Mouse (Mus musculus): ENCODE data around the gene Fgd4.
"Not testable (repeated sequence)": the region's sequence is repeated elsewhere in the genome, so short reads cannot be mapped to it uniquely, and the experiment has no call there.

The Fgd4 gene

DNA sequence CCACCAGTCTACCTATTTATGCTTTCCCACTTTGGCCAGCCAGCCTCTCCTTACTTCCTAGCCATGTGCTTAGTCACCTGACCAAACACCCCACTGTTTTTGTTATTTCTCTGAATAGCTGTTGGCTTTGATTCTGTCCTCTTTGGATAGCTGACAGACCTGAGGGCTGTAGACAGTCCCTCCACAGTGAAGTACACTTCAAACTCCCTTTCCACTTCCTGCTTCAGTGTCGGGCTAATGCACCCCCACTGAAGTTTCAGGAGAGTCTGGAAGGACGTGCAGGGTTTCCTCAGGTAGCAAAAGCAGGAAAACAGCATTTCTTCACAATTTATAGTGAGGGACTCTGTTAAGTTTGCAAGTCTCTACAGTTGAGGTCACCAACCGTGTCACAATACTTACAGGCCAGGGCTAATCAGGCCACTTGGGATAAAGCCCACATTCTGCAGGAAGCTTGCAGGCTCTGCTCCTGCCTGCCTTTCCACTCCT lies 57.4 kb downstream of the Fgd4 start:
- DNase-seq (ENCODE audit: low spot score): no peak

GRCm38 (mm10) chr16:16539396-16539795 lies 61.0 kb downstream of the Fgd4 start:
- DNase-seq (ENCODE audit: low spot score): not testable (repeated sequence)

DNA sequence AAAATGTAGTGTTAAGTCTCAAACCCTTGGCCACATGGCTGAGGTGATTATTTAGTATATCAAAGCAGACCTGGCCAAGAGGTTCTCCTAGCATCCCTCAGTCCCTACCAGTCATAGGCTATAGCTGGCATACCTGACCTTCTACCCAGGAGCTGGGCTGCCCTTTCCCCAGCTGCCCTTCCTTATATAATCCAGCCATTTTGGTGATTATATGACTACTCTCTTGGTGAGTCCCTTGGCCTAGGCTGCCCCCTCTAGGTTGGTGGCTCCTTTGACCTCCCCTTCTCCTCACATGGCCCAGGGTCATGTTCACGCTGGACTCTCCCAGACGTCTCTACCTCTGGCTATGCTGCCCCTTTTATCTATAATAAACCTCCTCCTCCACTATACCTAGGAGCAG lies 65.1 kb downstream of the Fgd4 start:
- no peak for DNase-seq (ENCODE audit: low spot score)

DNA sequence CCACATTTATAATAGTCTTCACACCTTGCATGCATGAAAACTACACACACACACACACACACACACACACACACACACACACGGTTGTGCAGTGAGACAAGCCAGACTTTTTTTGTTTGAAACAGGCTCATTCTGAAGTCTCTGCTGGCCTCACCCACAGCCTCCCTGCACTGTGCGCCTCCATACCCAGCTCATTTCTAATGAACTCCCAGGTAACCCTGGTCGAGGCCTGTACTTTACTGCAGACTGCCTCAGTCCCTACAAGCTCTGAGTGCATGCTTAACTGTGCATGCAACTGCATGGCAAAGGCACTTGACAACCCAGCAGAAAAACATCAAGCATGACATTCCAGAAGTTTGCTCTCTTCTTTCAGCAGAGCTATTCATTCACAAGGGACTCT lies 72.3 kb downstream of the Fgd4 start:
- DNase-seq (ENCODE audit: low spot score): no peak

- peak; percentile 19 for DNase-seq (ENCODE audit: low spot score)
These were observed 73.1 kb downstream of the Fgd4 start for GRCm38 (mm10) chr16:16527267-16527666.

- DNase-seq (ENCODE audit: low spot score): no peak
These were observed 73.6 kb downstream of the Fgd4 start for GRCm38 (mm10) chr16:16526741-16527105.

- no peak for DNase-seq (ENCODE audit: low spot score)
These were observed 74.1 kb downstream of the Fgd4 start for GRCm38 (mm10) chr16:16526097-16526740.

- no peak for DNase-seq (ENCODE audit: low spot score)
These were observed 75.0 kb downstream of the Fgd4 start for GRCm38 (mm10) chr16:16525266-16525904.

GRCm38 (mm10) chr16:16523632-16524031 lies 76.7 kb downstream of the Fgd4 start:
- no peak for DNase-seq (ENCODE audit: low spot score)

- DNase-seq (ENCODE audit: low spot score): not testable (repeated sequence)
These were observed 77.5 kb downstream of the Fgd4 start for GRCm38 (mm10) chr16:16522869-16523268.

DNA sequence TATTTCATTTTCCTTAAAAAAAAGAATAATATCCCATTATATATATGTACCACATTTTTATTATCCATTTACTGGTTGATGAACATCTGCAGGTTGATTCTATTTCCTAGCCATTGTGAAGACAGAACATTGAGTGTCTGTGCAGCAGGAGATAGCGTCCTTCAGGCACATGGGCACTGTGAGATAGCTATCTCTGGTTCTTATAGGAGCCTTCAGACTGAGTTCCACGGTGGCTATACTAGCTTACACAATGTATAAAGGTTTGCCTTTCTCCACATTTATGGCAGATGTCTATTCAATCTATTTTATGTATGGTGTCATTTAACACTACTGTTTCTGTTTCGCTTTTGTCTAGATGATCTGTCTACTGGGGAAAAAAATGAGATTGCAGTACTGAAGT lies 98.9 kb downstream of the Fgd4 start:
- no peak for DNase-seq (ENCODE audit: low spot score)

DNA sequence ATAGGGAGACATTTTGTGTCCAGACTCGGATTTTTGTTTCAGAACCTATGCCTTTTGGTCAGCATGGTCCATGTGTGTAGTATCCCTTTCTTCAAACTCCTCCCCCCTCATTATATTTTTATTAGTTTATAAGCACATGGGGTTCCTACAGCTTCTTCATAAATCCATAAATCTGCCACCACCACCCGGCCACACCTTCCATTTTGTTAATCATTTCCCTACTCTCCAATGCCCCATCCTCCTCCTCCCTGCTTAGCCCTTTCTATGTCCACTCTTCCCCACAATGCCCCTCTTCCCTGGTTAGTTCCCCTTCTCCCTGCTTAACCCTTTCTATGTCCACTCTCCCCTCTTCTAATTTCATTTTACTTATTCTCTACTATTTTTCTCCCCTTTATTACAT lies 99.4 kb downstream of the Fgd4 start:
- DNase-seq (ENCODE audit: low spot score): no peak

DNA sequence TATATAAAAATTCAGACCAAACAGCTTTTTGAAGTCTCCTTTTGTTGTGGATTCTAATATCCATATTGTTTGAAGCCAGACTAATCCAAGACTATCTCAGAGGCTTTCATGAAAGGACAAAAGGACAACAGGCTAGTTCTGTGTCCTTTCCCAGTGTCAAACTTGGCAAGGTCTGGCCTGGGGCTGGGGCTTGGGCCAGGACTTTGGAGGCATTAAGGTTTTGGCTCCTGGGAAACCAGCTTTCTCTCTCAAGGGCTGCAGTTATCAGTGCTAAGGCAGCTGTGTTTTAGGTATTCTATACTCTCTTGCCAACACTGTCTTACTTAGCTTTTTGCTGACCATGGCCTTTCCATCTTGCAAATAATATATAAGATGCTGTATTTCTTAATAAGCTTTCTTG lies 101.6 kb downstream of the Fgd4 start:
- DNase-seq (ENCODE audit: low spot score): no peak

GRCm38 (mm10) chr16:16485523-16486043 lies 114.8 kb downstream of the Fgd4 start:
- no peak for DNase-seq (ENCODE audit: low spot score)

DNA sequence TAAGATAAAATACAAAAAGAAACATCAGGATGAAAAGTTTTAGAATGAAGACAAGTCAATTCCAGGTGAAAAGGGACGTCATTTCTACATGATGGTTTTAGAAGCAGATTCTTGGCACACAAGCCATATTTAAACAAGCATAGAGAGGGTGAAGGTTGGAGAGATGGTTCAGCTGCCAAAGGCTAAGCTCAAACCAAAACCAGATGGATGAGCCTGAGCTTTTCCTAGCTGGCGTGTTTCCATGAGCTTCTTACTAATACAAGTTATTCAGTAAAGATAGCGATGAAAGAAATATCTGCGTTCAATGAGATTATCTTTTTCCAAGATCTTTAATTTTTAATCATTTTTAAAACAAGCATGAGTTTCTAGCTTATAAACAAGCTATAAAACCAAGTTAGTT lies 115.7 kb downstream of the Fgd4 start:
- no peak for DNase-seq (ENCODE audit: low spot score)

DNA sequence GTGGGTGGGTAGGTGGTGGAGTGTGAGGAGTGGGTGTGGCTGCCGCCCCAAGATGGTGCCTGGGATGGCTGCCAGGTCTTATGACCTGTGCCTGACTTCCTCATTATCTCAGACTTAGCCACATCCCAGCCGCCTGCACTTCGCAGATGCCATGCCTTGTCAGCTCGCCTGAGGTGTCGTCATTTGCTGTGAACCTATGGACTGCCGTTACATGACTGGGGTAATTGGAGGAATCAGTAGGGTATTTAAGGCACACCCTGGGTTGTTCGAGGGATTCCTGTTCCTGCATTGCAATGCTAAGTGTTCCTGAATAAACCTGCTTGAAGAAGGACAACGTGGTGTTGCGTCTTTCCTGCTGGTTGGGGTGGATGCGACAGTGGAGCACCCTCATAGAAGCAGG lies 126.9 kb downstream of the Fgd4 start:
- not testable (repeated sequence) for DNase-seq (ENCODE audit: low spot score)

GRCm38 (mm10) chr16:16450021-16450420 lies 150.3 kb downstream of the Fgd4 start:
- DNase-seq (ENCODE audit: low spot score): no peak

DNA sequence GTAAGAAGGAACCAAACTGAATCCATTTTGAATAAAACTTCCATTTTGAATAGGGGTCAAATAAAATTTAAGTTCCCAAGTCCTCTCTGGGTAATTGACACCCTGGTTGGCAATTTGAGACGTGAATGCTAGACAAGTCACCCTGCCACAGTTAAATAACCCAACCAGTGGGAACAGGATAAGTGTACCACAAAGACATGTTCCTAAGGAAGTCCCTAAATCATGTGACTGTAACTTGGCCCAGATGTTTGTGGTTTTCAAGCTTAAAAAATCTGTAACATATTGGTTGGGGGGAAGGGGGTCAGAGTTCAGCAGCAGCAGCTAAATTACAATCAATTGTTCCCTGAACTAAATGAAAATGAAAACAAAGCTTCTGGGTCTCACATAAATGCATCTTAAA lies 161.9 kb downstream of the Fgd4 start:
- DNase-seq (ENCODE audit: low spot score): no peak

DNA sequence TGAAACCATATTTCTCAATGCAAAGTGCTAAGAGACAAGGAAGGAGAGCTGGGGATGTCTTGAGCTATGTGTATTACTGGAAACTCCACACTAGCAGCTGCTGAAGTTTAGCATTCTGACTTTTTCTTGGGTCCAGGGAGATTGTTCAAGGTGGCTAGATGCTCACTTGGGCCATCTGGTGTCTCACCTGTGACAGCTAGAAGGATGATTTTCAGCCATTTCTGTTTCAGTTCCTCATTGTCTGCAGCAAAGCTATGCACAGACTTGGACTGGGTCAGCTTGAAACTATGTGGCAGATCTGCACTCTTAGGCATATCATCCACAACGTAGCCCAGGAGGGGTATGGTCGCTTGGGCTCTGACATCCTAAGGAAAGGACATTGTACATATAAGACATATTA lies 177.9 kb downstream of the Fgd4 start:
- no peak for DNase-seq (ENCODE audit: low spot score)

GRCm38 (mm10) chr16:16367217-16367616 lies 233.1 kb downstream of the Fgd4 start:
- peak; percentile 50 for DNase-seq (ENCODE audit: low spot score)

Measured in yolk sac, embryonic 10.5 days (tissue).